Mouse (Mus musculus) B cell, adult 2 months (primary cell): ENCODE results near the gene Vmn1r79.
"Not testable (repeated sequence)": the region's sequence is repeated elsewhere in the genome, so short reads cannot be mapped to it uniquely, and the experiment has no call there.

Experiments
- DNase-seq, 2 experiments: peaks; one replicate each; pipeline ENCODE4 v3.0.0; 2022

Vmn1r79 gene

GRCm38 (mm10) chr7:12170979-12171378 lies at the start of gene Vmn1r79:
Vmn1r79 (plus strand) TSS chr7:12171279.
- DNase-seq = not testable (repeated sequence)

GRCm38 (mm10) chr7:12149957-12150356 lies 21.1 kb upstream of the Vmn1r79 start, which contains the start of gene Vmn1r78:
Vmn1r78 (plus strand) TSS chr7:12150257.
- no peak for DNase-seq

- not testable (repeated sequence) for DNase-seq
Observed at GRCm38 (mm10) chr7:12156463-12156862, 14.6 kb upstream of the Vmn1r79 start.

GRCm38 (mm10) chr7:12172926-12173325 lies 1.8 kb downstream of the Vmn1r79 start:
- DNase-seq = not testable (repeated sequence)

DNA sequence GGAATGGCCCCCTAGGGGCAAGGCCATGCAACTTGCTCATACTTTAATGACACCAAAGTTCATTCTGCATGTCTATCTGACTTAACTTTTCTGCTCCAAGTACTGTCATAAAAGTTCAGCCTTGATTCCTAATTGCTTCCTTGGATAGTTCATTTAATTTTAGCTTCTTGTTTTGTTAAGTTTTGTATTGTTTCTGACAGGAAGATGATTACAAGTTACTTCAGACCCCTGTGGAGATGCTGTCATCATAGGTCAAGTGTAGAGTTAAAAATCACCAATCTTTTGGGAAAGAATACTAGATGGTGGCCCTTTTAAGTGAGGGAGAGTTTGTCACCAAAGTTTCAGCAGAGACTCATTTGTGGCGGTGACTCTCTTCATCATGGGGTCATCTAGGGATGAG lies 17.9 kb downstream of the Vmn1r79 start, which contains the start of gene Vmn1r80:
Gene Vmn1r80, plus strand, starts transcription at position 301 of the 400 bp plus-strand sequence.
- no peak for DNase-seq

DNA sequence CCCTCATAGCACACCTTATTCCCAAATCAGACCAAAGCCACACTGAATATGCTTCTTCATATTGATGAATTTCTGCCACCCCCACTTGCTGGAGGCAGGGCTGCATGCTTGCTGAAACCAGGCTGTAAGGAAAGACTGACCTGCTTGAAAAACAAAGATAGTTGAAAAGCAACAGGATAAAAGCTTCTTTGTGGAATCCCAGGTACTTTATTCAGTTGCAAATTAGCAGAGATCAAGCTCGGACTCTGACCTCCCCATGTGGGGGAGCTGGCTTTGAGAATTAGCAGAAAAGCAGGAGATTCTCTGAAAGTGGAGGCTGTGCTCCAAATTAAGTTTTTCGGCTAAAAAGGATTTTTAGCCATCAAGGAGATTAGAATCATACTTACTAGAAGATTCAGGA lies 33.1 kb downstream of the Vmn1r79 start:
- no peak for DNase-seq
